Mouse (Mus musculus): Measurements from ENCODE around the gene Creb5. TPM values are rescaled to one million over a fixed set of nuclear protein-coding genes. Genes with fewer than 3 reads are reported as not detected.

Gene Creb5
- polyA plus RNA-seq, 1 experiment from 2014 or later: 45.8 TPM

- Histone ChIP-seq H3K9me3 (no peaks in the 10 kb centered on the region), H3K4me3 (no peak overlapping the region), H3K27me3 (no peaks in the 10 kb centered on the region), H3K27ac (no peak overlapping the region), H3K36me3 (0 out of 2 replicates have a peak, but pooled peaks cover 3% of the 10 kb centered on the region), H3K9ac (no peak overlapping the region), H3K4me1 (peaks cover 44% of the 10 kb centered on the region), H3K4me2 (no peak overlapping the region)
- no peak for ATAC-seq (ENCODE audit: insufficient number of reproducible peaks, low FRiP score, low TSS enrichment, low read depth)
- 63% methylated on average over 7 of the region's 7 CpGs for WGBS
Measured at GRCm38 (mm10) chr6:53642826-53643356, 355.8 kb downstream of the Creb5 start.

GRCm38 (mm10) chr6:53643481-53643880 lies 356.4 kb downstream of the Creb5 start:
- no peak for ATAC-seq (ENCODE audit: insufficient number of reproducible peaks, low FRiP score, low TSS enrichment, low read depth)
- Histone ChIP-seq H3K27ac (no peak overlapping the region), H3K4me3 (no peak overlapping the region), H3K9ac (no peak overlapping the region), H3K4me1 (peaks cover 38% of the 10 kb centered on the region), H3K4me2 (no peak overlapping the region), H3K27me3 (no peaks in the 10 kb centered on the region), H3K9me3 (no peaks in the 10 kb centered on the region), H3K36me3 (0 out of 2 replicates have a peak, but pooled peaks cover 3% of the 10 kb centered on the region)
- WGBS: 68% methylated on average over 5 of the region's 5 CpGs

- Histone ChIP-seq H3K4me2 (no peak overlapping the region), H3K27me3 (no peaks in the 10 kb centered on the region), H3K4me3 (no peak overlapping the region), H3K9ac (no peak overlapping the region), H3K4me1 (peaks cover 34% of the 10 kb centered on the region), H3K9me3 (no peaks in the 10 kb centered on the region), H3K27ac (no peak overlapping the region), H3K36me3 (0 out of 2 replicates have a peak, but pooled peaks cover 3% of the 10 kb centered on the region)
- ATAC-seq (ENCODE audit: insufficient number of reproducible peaks, low FRiP score, low TSS enrichment, low read depth): no peak
- WGBS: 54% methylated on average over 6 of the region's 6 CpGs
Measured at GRCm38 (mm10) chr6:53644056-53644455, 357.0 kb downstream of the Creb5 start.

GRCm38 (mm10) chr6:53644971-53645370 lies 357.9 kb downstream of the Creb5 start:
- Histone ChIP-seq H3K9me3 (no peaks in the 10 kb centered on the region), H3K4me3 (no peak overlapping the region), H3K4me2 (no peak overlapping the region), H3K27ac (no peak overlapping the region), H3K36me3 (0 out of 2 replicates have a peak, but pooled peaks cover 3% of the 10 kb centered on the region), H3K4me1 (peaks cover 31% of the 10 kb centered on the region), H3K9ac (no peak overlapping the region), H3K27me3 (no peaks in the 10 kb centered on the region)
- ATAC-seq (ENCODE audit: insufficient number of reproducible peaks, low FRiP score, low TSS enrichment, low read depth): no peak
- 87% methylated on average over 7 of the region's 7 CpGs for WGBS

- Histone ChIP-seq H3K9me3 (no peaks in the 10 kb centered on the region), H3K36me3 (no peaks in the 10 kb centered on the region), H3K27ac (no peak overlapping the region), H3K4me3 (no peak overlapping the region), H3K27me3 (no peaks in the 10 kb centered on the region), H3K4me2 (no peak overlapping the region), H3K9ac (no peak overlapping the region), H3K4me1 (peaks cover 22% of the 10 kb centered on the region)
- ATAC-seq (ENCODE audit: insufficient number of reproducible peaks, low FRiP score, low TSS enrichment, low read depth): no peak
- WGBS: 69% methylated on average over 1 of the region's 1 CpGs
Measured at GRCm38 (mm10) chr6:53649782-53650181, 362.7 kb downstream of the Creb5 start.

- Histone ChIP-seq H3K36me3 (no peaks in the 10 kb centered on the region), H3K9ac (no peak overlapping the region), H3K4me2 (no peak overlapping the region), H3K9me3 (no peaks in the 10 kb centered on the region), H3K27me3 (no peaks in the 10 kb centered on the region), H3K27ac (peak overlapping the region; percentile 73), H3K4me3 (no peak overlapping the region), H3K4me1 (peaks cover 37% of the 10 kb centered on the region)
- no peak for ATAC-seq (ENCODE audit: insufficient number of reproducible peaks, low FRiP score, low TSS enrichment, low read depth)
- 49% methylated on average over 5 of the region's 5 CpGs for WGBS
Measured at GRCm38 (mm10) chr6:53652691-53653090, 365.6 kb downstream of the Creb5 start.

- no peaks in the 10 kb centered on the region for H3K27me3 ChIP-seq
- no peak overlapping the region for H3K4me2 ChIP-seq
- 44% methylated on average over 8 of the region's 8 CpGs for WGBS
- no peaks in the 10 kb centered on the region for H3K9me3 ChIP-seq
- no peak for ATAC-seq (ENCODE audit: insufficient number of reproducible peaks, low FRiP score, low TSS enrichment, low read depth)
- H3K4me1 ChIP-seq: peaks cover 40% of the 10 kb centered on the region
- H3K27ac ChIP-seq: peak overlapping the region; percentile 73
- no peak overlapping the region for H3K9ac ChIP-seq
- H3K36me3 ChIP-seq: no peaks in the 10 kb centered on the region
- no peak overlapping the region for H3K4me3 ChIP-seq
Measured at GRCm38 (mm10) chr6:53653706-53654360, 366.8 kb downstream of the Creb5 start.

- no peaks in the 10 kb centered on the region for H3K36me3 ChIP-seq
- H3K4me3 ChIP-seq: no peak overlapping the region
- H3K27ac ChIP-seq: peak overlapping the region; percentile 71
- peaks cover 42% of the 10 kb centered on the region for H3K4me1 ChIP-seq
- no peaks in the 10 kb centered on the region for H3K9me3 ChIP-seq
- no peak overlapping the region for H3K9ac ChIP-seq
- peak; percentile 68; the same call in 1 of the 2 replicates for ATAC-seq (ENCODE audit: insufficient number of reproducible peaks, low FRiP score, low TSS enrichment, low read depth)
- no peaks in the 10 kb centered on the region for H3K27me3 ChIP-seq
- 0 out of 2 replicates have a peak overlapping the region, but pooled peaks have one; percentile 8 for H3K4me2 ChIP-seq
- WGBS: 17% methylated on average over 12 of the region's 12 CpGs
Measured at GRCm38 (mm10) chr6:53654361-53654824, 367.3 kb downstream of the Creb5 start.

- ATAC-seq (ENCODE audit: insufficient number of reproducible peaks, low FRiP score, low TSS enrichment, low read depth): no peak
- Histone ChIP-seq H3K9me3 (no peaks in the 10 kb centered on the region), H3K27ac (no peak overlapping the region), H3K9ac (no peak overlapping the region), H3K4me2 (no peak overlapping the region), H3K27me3 (no peaks in the 10 kb centered on the region), H3K36me3 (no peaks in the 10 kb centered on the region), H3K4me3 (no peak overlapping the region), H3K4me1 (peaks cover 42% of the 10 kb centered on the region)
- 59% methylated on average over 3 of the region's 3 CpGs for WGBS
Measured at GRCm38 (mm10) chr6:53656466-53656865, 369.4 kb downstream of the Creb5 start.

GRCm38 (mm10) chr6:53657483-53657882 lies 370.4 kb downstream of the Creb5 start:
- no peak overlapping the region for H3K27ac ChIP-seq
- no peak overlapping the region for H3K9ac ChIP-seq
- no peaks in the 10 kb centered on the region for H3K9me3 ChIP-seq
- ATAC-seq (ENCODE audit: insufficient number of reproducible peaks, low FRiP score, low TSS enrichment, low read depth): no peak
- 52% methylated on average over 4 of the region's 4 CpGs for WGBS
- H3K36me3 ChIP-seq: no peaks in the 10 kb centered on the region
- peaks cover 41% of the 10 kb centered on the region for H3K4me1 ChIP-seq
- H3K4me3 ChIP-seq: no peak overlapping the region
- no peaks in the 10 kb centered on the region for H3K27me3 ChIP-seq
- H3K4me2 ChIP-seq: no peak overlapping the region

- no peak overlapping the region for H3K4me2 ChIP-seq
- no peak for ATAC-seq (ENCODE audit: insufficient number of reproducible peaks, low FRiP score, low TSS enrichment, low read depth)
- no peak overlapping the region for H3K4me3 ChIP-seq
- peak overlapping the region; percentile 39; the same call in 1 of the 2 replicates for H3K27ac ChIP-seq
- H3K36me3 ChIP-seq: no peaks in the 10 kb centered on the region
- peaks cover 19% of the 10 kb centered on the region for H3K4me1 ChIP-seq
- H3K27me3 ChIP-seq: no peaks in the 10 kb centered on the region
- H3K9me3 ChIP-seq: no peaks in the 10 kb centered on the region
- no peak overlapping the region for H3K9ac ChIP-seq
- 47% methylated on average over 11 of the region's 11 CpGs for WGBS
Measured at GRCm38 (mm10) chr6:53662858-53663833, 376.1 kb downstream of the Creb5 start.

Measured in limb, embryonic 15.5 days (tissue).